Mouse (Mus musculus) MEL (cell line): ENCODE measurements around the gene Mog. TPM values are rescaled to one million over a fixed set of nuclear protein-coding genes. Genes with fewer than 3 reads are reported as not detected.

Experiments
- DNase-seq: peaks from one replicate; pipeline ENCODE4 v3.0.0; 2011; ENCODE audit warnings: low read depth, low spot score
- H3K27ac ChIP-seq: 2 replicates; pipeline ENCODE4 v1.5.1; 2012; ENCODE audit warnings: low read depth, mild to moderate bottlenecking, control low read depth, low read length, moderate library complexity; ENCODE audit not compliant: control insufficient read depth
- H3K27me3 ChIP-seq, 2 experiments: fragments of 150-350 bp in 1 of 2; sonication (generic) in 1 of 2; 2 replicates each; pipeline ENCODE4 v1.6.1; 2012; ENCODE audit warnings: low read length in 2 of 2, mild to moderate bottlenecking in 2 of 2, improper control_type of control experiment in 1 of 2, moderate library complexity in 1 of 2; ENCODE audit not compliant: insufficient read depth in 2 of 2, control insufficient read depth in 1 of 2
- H3K36me3 ChIP-seq, 2 experiments: 2 replicates each; pipeline ENCODE4 v1.6.1; 2012 to 2014; ENCODE audit warnings: low read length in 2 of 2, improper control_type of control experiment in 1 of 2, inconsistent platforms in 1 of 2, mild to moderate bottlenecking in 1 of 2; ENCODE audit not compliant: insufficient read depth in 2 of 2, control insufficient read depth in 1 of 2
- H3K4me1 ChIP-seq, 2 experiments: fragments of 150-350 bp in 1 of 2; sonication (generic) in 1 of 2; 2 replicates each; pipeline ENCODE4 v1.6.1; 2012; ENCODE audit warnings: low read length in 2 of 2, improper control_type of control experiment in 1 of 2, mild to moderate bottlenecking in 1 of 2; ENCODE audit not compliant: insufficient read depth in 2 of 2, control insufficient read depth in 1 of 2
- H3K4me3 ChIP-seq, 2 experiments: fragments of 150-350 bp in 1 of 2; sonication (generic) in 1 of 2; 2 replicates each; pipeline ENCODE4 v1.5.1; 2012; ENCODE audit warnings: low read depth in 2 of 2, low read length in 2 of 2, mild to moderate bottlenecking in 2 of 2, moderate library complexity in 2 of 2, control low read depth in 1 of 2, improper control_type of control experiment in 1 of 2; ENCODE audit not compliant: control insufficient read depth in 1 of 2, insufficient read depth in 1 of 2
- H3K79me2 ChIP-seq: 2 replicates; pipeline ENCODE4 v1.6.1; 2012; ENCODE audit warnings: mild to moderate bottlenecking, low read length, moderate library complexity; ENCODE audit not compliant: control insufficient read depth, poor library complexity, insufficient read depth
- H3K9ac ChIP-seq: 2 replicates; pipeline ENCODE4 v1.6.1; 2012; ENCODE audit warnings: low read depth, mild to moderate bottlenecking, control low read depth, low read length, moderate library complexity; ENCODE audit not compliant: control insufficient read depth, poor library complexity, severe bottlenecking
- H3K9me3 ChIP-seq: fragments of 150-350 bp; sonication (generic); replicated peaks from 2 replicates; pipeline ENCODE4 v1.6.1; 2012; ENCODE audit warnings: mild to moderate bottlenecking, low read length, improper control_type of control experiment, moderate library complexity; ENCODE audit not compliant: insufficient read depth
- BHLHE40 ChIP-seq: IDR thresholded peaks from 2 replicates; pipeline ENCODE4 v1.6.1; 2012; ENCODE audit warnings: low read depth, mild to moderate bottlenecking, inconsistent platforms, low read length, improper control_type of control experiment, borderline replicate concordance
- CHD1 ChIP-seq: IDR thresholded peaks from 2 replicates; pipeline ENCODE4 v1.6.1; 2012; ENCODE audit warnings: low read depth, mild to moderate bottlenecking, inconsistent platforms, low read length, improper control_type of control experiment
- CHD2 ChIP-seq: IDR thresholded peaks from 2 replicates; pipeline ENCODE4 v1.6.1; 2011; ENCODE audit warnings: low read length, improper control_type of control experiment
- E2F4 ChIP-seq: IDR thresholded peaks from 2 replicates; pipeline ENCODE4 v1.6.1; 2011; ENCODE audit warnings: low read depth, low read length, improper control_type of control experiment, borderline replicate concordance
- GABPA ChIP-seq: IDR thresholded peaks from 2 replicates; pipeline ENCODE4 v1.6.1; 2012; ENCODE audit warnings: low read depth, mild to moderate bottlenecking, inconsistent platforms, low read length, improper control_type of control experiment, moderate library complexity
- GATA1 ChIP-seq: IDR thresholded peaks from 2 replicates; pipeline ENCODE4 v1.6.1; 2011; ENCODE audit warnings: low read depth, low read length, improper control_type of control experiment
- HCFC1 ChIP-seq: IDR thresholded peaks from 2 replicates; pipeline ENCODE4 v1.6.1; 2012; ENCODE audit warnings: low read depth, mild to moderate bottlenecking, inconsistent platforms, low read length, improper control_type of control experiment, moderate library complexity
- JUND ChIP-seq: IDR thresholded peaks from 2 replicates; pipeline ENCODE4 v1.6.1; 2011; ENCODE audit warnings: low read depth, mild to moderate bottlenecking, improper control_type of control experiment, low read length
- MAX ChIP-seq: IDR thresholded peaks from 2 replicates; pipeline ENCODE4 v1.6.1; 2011; ENCODE audit warnings: low read length, improper control_type of control experiment
- MAZ ChIP-seq: IDR thresholded peaks from 2 replicates; pipeline ENCODE4 v1.6.1; 2012; ENCODE audit warnings: low read depth, mild to moderate bottlenecking, inconsistent platforms, low read length, improper control_type of control experiment
- MEF2A ChIP-seq: IDR thresholded peaks from 2 replicates; pipeline ENCODE4 v1.6.1; 2014; ENCODE audit warnings: low read depth, mild to moderate bottlenecking, inconsistent platforms, low read length, improper control_type of control experiment; ENCODE audit not compliant: poor library complexity, insufficient replicate concordance, severe bottlenecking; ENCODE audit errors: extremely low read depth
- MYC ChIP-seq: IDR thresholded peaks from 2 replicates; pipeline ENCODE4 v1.6.1; 2011; ENCODE audit warnings: low read depth, mild to moderate bottlenecking, low read length, improper control_type of control experiment, moderate library complexity
- SIN3A ChIP-seq: IDR thresholded peaks from 2 replicates; pipeline ENCODE4 v1.6.1; 2012; ENCODE audit warnings: low read length, improper control_type of control experiment, inconsistent platforms
- TAL1 ChIP-seq: IDR thresholded peaks from 2 replicates; pipeline ENCODE4 v1.6.1; 2012; ENCODE audit warnings: mild to moderate bottlenecking, inconsistent platforms, low read length, moderate library complexity, mixed read lengths
- TBP ChIP-seq: IDR thresholded peaks from 2 replicates; pipeline ENCODE4 v1.8.0; 2011; ENCODE audit warnings: low read depth, low read length, improper control_type of control experiment
- UBTF ChIP-seq: IDR thresholded peaks from 2 replicates; pipeline ENCODE4 v1.6.1; 2012; ENCODE audit warnings: low read depth, mild to moderate bottlenecking, inconsistent platforms, low read length, improper control_type of control experiment, moderate library complexity, borderline replicate concordance; ENCODE audit not compliant: insufficient read depth
- USF1 ChIP-seq: IDR thresholded peaks from 2 replicates; pipeline ENCODE4 v1.6.1; 2014; ENCODE audit warnings: low read depth, mild to moderate bottlenecking, inconsistent platforms, low read length, improper control_type of control experiment, moderate library complexity
- ZC3H11A ChIP-seq: IDR thresholded peaks from 2 replicates; pipeline ENCODE4 v1.6.1; 2012; ENCODE audit warnings: low read depth, mild to moderate bottlenecking, inconsistent platforms, low read length, improper control_type of control experiment
- ZKSCAN1 ChIP-seq: IDR thresholded peaks from 2 replicates; pipeline ENCODE4 v1.6.1; 2012; ENCODE audit warnings: low read depth, mild to moderate bottlenecking, inconsistent platforms, low read length, improper control_type of control experiment, moderate library complexity
- ZMIZ1 ChIP-seq: IDR thresholded peaks from 2 replicates; pipeline ENCODE4 v1.6.1; 2012; ENCODE audit warnings: low read depth, mild to moderate bottlenecking, inconsistent platforms, low read length, improper control_type of control experiment, moderate library complexity
- polyA plus RNA-seq, 2 experiments: library from polyadenylated mRNA; stranded (reverse) in 1 of 2; unstranded in 1 of 2; fragments of >175 nt in 1 of 2; fragments of >200 nt in 1 of 2; gene quantifications; 2 replicates each; pipeline versions ENCODE4 v1.2.1 to v1.2.4; 2012; ENCODE audit warnings: low replicate concordance in 2 of 2, low read depth in 1 of 2; ENCODE audit not compliant: insufficient read length in 2 of 2, insufficient read depth in 1 of 2, missing spikeins in 1 of 2
- total RNA-seq: library from RNA; depleted of rRNA; stranded (reverse); fragments of 300-350 nt; gene quantifications from 2 replicates; pipeline ENCODE4 v1.2.3, GENCODE M21; 2012

Gene Mog
- total and polyA plus RNA-seq, 3 experiments, result not detected

- Histone ChIP-seq H3K36me3 (peaks cover 0 to 5% of the 10 kb centered on the region in 2 experiments; a peak in 2 of 4 replicates), H3K79me2 (no peaks in the 10 kb centered on the region), H3K4me3 (no peak overlapping the region), H3K9ac (no peak overlapping the region), H3K4me1 (peaks cover 0 to 3% of the 10 kb centered on the region in 2 experiments; a peak in 1 of 4 replicates), H3K27me3 (no peaks in the 10 kb centered on the region), H3K27ac (no peak overlapping the region), H3K9me3 (no peaks in the 10 kb centered on the region)
- no peak for DNase-seq
- TF ChIP-seq MEF2A, result no peak
Measured at GRCm38 (mm10) chr17:37063063-37063462, 39.9 kb upstream of the Mog start.

- H3K9ac ChIP-seq, result no peak overlapping the region
- no peak for TF ChIP-seq JUND
- TF ChIP-seq, all 39 proteins: peak for 0
- no peaks in the 10 kb centered on the region for H3K79me2 ChIP-seq
- no peaks in the 10 kb centered on the region for H3K27me3 ChIP-seq
- H3K4me1 ChIP-seq, result peaks cover 0 to 3% of the 10 kb centered on the region in 2 experiments; a peak in 1 of 4 replicates
- peaks cover 0 to 5% of the 10 kb centered on the region in 2 experiments; a peak in 2 of 4 replicates for H3K36me3 ChIP-seq
- no peak overlapping the region for H3K4me3 ChIP-seq
- DNase-seq, result no peak
- H3K27ac ChIP-seq, result no peak overlapping the region
- H3K9me3 ChIP-seq, result no peaks in the 10 kb centered on the region
Measured at GRCm38 (mm10) chr17:37062101-37062641, 39.0 kb upstream of the Mog start.

- H3K9ac ChIP-seq, result no peak overlapping the region
- no peak overlapping the region for H3K27ac ChIP-seq
- peaks cover 0 to 4% of the 10 kb centered on the region in 2 experiments; a peak in 2 of 4 replicates for H3K36me3 ChIP-seq
- no peak overlapping the region for H3K4me3 ChIP-seq
- no peaks in the 10 kb centered on the region for H3K9me3 ChIP-seq
- no peak for DNase-seq
- no peaks in the 10 kb centered on the region for H3K27me3 ChIP-seq
- TF ChIP-seq USF1 (no peak), MYC (no peak), CHD2 (no peak), CHD1 (no peak)
- peaks cover 0 to 3% of the 10 kb centered on the region in 2 experiments; a peak in 1 of 4 replicates for H3K4me1 ChIP-seq
- H3K79me2 ChIP-seq, result no peaks in the 10 kb centered on the region
Measured at GRCm38 (mm10) chr17:37061435-37061834, 38.2 kb upstream of the Mog start.

DNA sequence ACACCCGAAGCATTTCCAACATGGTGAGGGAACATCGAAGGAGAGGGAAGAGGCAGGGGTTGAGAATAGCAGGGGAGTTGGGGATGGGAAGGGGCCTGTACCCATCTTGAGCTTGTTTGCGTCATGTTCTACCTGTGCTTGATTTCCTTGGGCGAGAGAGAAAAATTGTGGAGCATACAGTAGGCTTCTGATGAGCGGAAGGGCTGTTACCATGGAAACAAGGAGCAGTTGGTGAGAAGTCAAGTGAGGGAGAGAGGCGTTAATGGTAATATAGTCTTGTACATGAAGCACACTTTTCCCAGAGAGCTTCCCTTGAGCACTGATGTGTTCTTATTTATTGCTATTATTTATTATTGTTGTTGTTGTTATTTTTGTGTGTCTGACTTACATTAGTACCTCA lies 33.8 kb upstream of the Mog start:
- DNase-seq, result no peak
- no peaks in the 10 kb centered on the region for H3K9me3 ChIP-seq
- no peak overlapping the region for H3K4me3 ChIP-seq
- no peaks in the 10 kb centered on the region for H3K27me3 ChIP-seq
- no peaks in the 10 kb centered on the region for H3K36me3 ChIP-seq
- no peaks in the 10 kb centered on the region for H3K79me2 ChIP-seq
- H3K27ac ChIP-seq, result no peak overlapping the region
- H3K9ac ChIP-seq, result no peak overlapping the region
- no peaks in the 10 kb centered on the region for H3K4me1 ChIP-seq
- TF ChIP-seq ZKSCAN1 (no peak), TAL1 (no peak), USF1 (no peak), MAX (no peak), TBP (no peak), ZC3H11A (no peak), UBTF (no peak), E2F4 (no peak), CHD2 (no peak), CHD1 (no peak), MAZ (no peak), GABPA (no peak), BHLHE40 (no peak), SIN3A (no peak), ZMIZ1 (no peak), HCFC1 (no peak), GATA1 (no peak)
